21 mouse cellular contexts compared by ENCODE assay signal in the genomic region with DNA sequence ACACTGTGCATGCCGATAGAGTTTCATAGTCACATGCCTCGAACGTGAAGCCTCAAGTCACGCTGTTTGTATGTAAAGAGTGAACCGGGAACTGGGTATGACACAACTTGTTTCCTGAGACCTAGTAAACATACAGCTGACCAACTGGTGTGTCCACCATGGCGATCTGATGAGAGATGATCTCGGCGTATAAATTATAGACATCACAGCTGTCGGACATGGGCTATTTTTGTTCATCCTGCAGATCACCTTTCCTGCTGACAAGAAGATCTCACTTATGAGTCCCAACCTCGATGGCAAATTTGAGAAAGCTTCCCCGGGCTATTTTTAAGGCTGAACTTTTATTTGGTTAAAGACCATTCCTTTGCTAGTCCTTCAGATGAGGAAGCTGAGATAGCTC. TPM values are rescaled to one million over a fixed set of nuclear protein-coding genes. Genes with fewer than 3 reads are reported as not detected.
"Had no signal": no experiment of that assay in that cellular context is flagged by ENCODE, and none has a peak within 500 bp of the region (broad histone marks: within the 10 kb centered on the region; RNA-seq: fewer than 3 reads in every experiment).

No protein-coding gene starts in this region.

- H3K36me3 ChIP-seq: limb, embryonic 10.5 days; limb, embryonic 13.5 days; liver, embryonic 12.5 days; liver, embryonic 15.5 days; lung, embryonic 15.5 days; midbrain, embryonic 10.5 days; midbrain, embryonic 13.5 days had no signal

- H3K4me2 ChIP-seq: limb, embryonic 13.5 days; liver, embryonic 12.5 days; liver, embryonic 15.5 days; lung, embryonic 15.5 days; midbrain, embryonic 13.5 days had no signal

- H3K27me3 ChIP-seq: midbrain, embryonic 13.5 days had no signal

- ATAC-seq: liver, embryonic 12.5 days; midbrain, embryonic 13.5 days; midbrain, embryonic 16.5 days had no signal

- H3K27ac ChIP-seq: kidney, postnatal 0 days; layer of hippocampus, adult 2 months; limb, embryonic 10.5 days; limb, embryonic 13.5 days; liver, embryonic 12.5 days; liver, embryonic 15.5 days; lung, embryonic 15.5 days; midbrain, embryonic 10.5 days; midbrain, embryonic 13.5 days; stomach, postnatal 0 days had no signal

- H3K4me1 ChIP-seq: liver, embryonic 12.5 days had no signal

- H3K9me3 ChIP-seq: limb, embryonic 10.5 days; limb, embryonic 13.5 days; liver, embryonic 12.5 days; liver, embryonic 15.5 days; lung, embryonic 15.5 days; megakaryocyte, embryonic 14.5 days; midbrain, embryonic 10.5 days; midbrain, embryonic 13.5 days had no signal

- H3K4me3 ChIP-seq: layer of hippocampus, adult 2 months; limb, embryonic 10.5 days; limb, embryonic 13.5 days; liver, embryonic 12.5 days; liver, embryonic 15.5 days; lung, embryonic 15.5 days; megakaryocyte, embryonic 14.5 days; midbrain, embryonic 10.5 days; midbrain, embryonic 13.5 days had no signal

- H3K9ac ChIP-seq: limb, embryonic 13.5 days; liver, embryonic 12.5 days; liver, embryonic 15.5 days; lung, embryonic 15.5 days; midbrain, embryonic 13.5 days had no signal

- DNase-seq: kidney, postnatal 25 days; layer of hippocampus, adult 9-11 months; liver; lung, adult 18-20 months; lung, postnatal 10 days; lung, postnatal 36 days; thymus, adult 2 months; thymus, postnatal 14 days had no signal

RNA-seq across cellular contexts. Expression of a gene that starts 2.1 kb away (rescaled TPM):
- total RNA-seq: monocyte, adult 5-6 weeks had no signal
